Mouse (Mus musculus) frontal cortex, postnatal 25 days (tissue): ENCODE measurements around the gene Ubqlnl.

Source experiments
- DNase-seq, 2 experiments: peaks; one replicate each; pipeline ENCODE4 v3.0.0; 2022; ENCODE audit warnings: low spot score in 2 of 2

Gene Ubqlnl

DNA sequence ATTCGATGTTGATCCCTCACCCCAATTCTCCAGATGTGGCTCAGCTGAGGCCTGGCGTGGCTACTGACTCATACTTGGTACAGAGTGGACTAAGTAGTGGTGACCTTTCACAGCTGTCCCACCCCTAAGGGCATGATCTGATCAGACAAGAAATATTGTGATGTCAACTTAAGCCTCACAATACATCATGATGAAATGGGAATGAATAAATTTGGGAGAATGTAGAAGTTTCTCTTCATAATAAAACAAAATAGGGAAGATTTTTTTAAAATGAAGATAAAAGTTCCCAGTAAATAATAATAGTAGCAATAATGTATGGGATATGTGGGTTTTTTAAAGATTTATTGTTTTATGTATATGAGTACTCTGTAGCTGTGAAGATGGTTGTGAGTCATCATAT is at the start of gene Ubqlnl:
Gene Ubqlnl, minus strand, starts transcription at position 101 of the 400 bp plus-strand sequence.
- no peak for DNase-seq

DNA sequence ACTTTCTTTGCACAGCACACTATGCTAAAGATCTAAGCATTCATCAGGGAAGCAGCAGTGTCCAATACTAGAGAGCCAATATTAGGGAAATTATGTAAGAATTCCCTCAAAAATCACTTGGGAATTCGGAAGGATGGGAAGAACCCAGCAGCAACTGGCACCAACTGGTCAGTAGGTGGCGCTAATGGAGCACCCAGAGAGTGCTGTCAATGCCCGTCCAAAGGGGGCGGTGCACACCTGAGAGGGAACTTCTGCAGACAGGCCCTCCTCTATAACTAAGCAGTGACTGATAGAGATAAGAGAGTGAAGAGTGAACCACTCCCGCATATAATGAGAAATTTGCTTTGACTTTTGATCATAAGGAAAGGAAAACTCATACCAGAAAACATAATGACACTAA is 49.5 kb upstream of the Ubqlnl start:
- DNase-seq: peak; percentile 14 to 22

DNA sequence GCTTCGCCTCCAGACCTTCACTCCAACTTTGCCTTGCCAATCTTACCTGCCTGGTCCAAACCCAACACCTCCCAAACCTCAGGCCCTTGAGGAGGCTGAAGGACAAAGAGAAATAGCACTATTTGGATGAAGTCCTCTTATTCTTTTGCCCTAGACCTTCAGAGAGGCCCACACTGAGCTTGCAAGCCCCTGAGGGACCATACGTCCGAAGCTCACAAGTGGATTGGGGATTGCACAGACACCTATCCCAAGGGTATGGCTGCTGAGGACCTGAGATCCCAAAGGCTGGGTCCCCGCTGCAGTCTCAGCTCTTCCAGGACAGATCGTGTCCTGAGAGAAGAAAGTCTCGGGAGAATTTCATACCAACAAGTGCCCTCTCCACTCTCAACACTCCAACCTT is 45.5 kb upstream of the Ubqlnl start, which contains the start of gene Olfr649:
Gene Olfr649, minus strand, starts transcription at position 101 of the 400 bp plus-strand sequence.
- DNase-seq: no peak

DNA sequence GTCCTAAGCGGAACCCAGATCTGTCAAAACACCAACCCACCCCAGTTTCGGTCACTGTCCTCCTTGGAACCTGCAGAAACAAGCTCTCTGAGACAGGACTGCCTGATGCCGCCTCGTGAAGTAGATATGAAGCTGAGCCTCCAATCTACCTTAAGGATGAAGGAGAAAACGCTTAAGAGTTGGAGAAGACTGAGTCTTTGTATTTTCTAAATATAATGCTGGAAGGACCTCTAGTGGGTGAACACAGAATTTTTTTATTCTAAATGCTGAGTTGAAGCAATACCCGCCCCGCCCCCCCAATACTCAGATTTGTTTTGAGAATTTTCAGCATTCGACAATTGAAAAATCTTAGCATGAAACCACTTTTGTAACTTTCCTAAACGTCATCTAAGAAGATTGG is 40.9 kb upstream of the Ubqlnl start:
- no peak for DNase-seq

DNA sequence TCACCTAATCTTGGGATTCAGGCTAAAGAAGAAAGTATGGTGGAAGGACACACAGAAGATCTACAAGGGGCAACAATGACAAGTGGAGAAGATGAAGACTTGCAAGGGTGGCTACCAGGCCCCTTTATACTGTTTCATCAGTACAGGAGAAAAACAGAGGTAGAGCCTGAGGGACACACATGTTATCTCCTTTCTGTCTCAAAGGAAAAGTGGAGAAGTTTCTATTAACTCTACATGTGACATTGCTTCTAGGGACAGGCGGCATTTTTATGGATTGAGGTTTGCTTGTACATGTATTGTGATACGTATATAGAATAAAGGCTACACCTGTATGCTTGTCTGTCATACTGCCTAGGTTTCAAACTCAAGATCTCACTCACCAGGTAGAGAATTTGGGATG is 32.9 kb upstream of the Ubqlnl start, which contains the start of gene Olfr648:
Gene Olfr648, minus strand, starts transcription at position 101 of the 400 bp plus-strand sequence.
- no peak for DNase-seq

DNA sequence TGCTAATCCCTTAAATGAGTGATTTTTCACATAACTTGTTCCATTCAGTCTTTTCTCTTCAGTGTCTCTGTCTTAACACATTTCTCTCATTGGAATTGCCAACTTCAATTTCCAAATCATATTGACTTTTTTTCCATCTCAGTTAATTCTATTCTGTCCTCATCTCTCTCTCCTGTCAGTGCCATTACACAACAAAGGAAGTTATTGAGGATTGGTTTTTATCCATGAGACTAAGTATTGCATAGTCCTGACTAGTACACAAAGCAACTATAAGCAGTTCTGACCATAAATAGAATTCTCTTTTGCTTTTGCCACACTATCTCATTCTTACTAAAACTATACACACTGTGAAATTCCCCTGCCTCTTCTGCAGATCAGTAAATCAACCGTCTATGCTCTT is 28.7 kb upstream of the Ubqlnl start:
- DNase-seq: no peak

DNA sequence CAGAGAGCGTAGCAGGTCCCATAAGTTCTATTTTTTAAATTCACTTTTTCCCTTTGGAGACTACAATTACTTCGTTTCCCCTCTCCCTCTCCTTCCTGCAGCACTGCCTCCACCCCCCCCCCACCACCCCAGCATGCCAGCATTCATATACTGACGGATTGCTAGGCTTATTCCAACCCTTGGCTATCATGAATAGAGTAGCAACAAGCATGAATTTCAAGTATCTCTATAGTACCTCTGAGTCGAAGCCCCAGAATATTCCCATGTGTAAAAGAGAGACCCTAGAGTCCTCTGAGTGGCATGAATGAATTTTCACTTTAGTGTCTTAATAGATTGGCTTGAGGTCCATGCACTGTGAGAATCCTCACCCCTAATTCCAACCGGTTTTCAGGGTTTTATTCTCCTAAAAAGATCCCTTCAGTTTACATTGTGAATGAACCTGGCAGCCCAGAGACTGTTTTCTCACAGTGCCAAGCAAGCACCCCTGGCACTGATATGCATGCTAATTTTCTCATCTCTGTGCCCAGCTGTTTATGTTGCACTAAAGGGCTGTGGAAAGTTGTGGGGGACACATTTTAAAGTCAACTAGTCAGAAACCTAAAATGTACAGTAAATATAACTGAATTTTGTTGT is 28.2 kb upstream of the Ubqlnl start:
- DNase-seq: no peak

DNA sequence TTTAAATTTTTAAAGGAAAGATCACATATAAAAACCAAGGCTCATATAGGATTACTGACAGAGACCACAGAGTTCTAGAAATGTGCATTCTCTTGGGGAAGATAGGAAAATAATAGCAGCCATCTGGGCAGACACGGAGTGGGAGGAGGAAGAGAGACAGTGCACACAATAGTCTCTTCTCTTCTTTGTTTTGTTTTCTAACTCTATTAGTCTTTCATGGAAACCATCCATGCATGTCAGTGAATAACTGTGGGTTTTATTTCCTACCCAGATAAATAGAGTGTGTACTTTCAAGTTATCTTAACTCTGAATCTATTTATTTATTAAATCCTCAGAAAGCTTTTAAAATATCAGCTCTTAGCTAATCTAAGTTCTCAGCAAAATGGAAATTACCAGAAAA is 24.7 kb upstream of the Ubqlnl start:
- no peak for DNase-seq

DNA sequence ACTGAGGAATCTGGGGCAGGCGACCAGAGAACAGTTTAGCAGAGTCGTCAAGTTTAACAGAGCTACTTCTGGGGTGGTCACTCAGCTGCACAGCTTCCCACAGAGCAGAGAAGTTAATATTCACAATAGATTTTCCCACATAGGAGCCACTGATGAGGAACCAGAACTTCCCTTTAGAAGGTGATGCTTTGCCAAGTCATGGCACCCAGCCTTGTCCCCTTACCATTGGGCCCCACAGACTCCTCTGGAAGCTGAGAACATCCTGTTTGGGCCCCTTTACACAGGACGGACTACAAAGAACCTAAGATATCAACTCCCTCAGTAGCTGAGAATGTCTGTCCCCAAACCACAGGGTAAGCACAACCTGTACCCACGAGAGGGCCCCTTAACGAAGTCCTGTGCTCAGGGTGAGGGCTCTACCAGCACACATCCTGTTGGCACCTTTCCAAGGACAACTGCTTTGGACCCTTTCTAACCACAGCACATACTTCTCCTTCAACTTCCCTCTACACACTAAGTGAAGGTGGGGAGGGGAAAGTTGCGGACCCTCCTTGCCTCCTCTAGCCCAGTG is 19.4 kb upstream of the Ubqlnl start:
- no peak for DNase-seq

DNA sequence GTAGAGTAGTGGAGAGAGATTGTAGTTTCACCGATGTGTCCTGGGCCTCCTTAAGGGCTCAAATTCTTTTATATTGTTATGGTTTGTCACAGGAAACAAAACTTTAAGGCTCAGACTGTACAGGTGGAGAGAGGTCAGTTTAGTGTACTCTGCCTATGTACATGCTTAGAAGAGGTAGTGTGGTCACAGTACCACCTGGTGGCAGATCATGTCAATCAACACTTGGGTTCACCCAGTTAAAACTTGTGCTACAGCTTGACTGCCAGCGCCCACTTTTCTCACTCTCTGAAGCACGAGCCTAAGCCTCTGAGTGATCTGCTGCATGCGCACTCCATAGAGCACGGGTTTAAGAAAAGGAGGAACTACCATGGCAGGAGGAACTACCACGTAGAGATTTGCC is 16.7 kb upstream of the Ubqlnl start:
- no peak for DNase-seq

DNA sequence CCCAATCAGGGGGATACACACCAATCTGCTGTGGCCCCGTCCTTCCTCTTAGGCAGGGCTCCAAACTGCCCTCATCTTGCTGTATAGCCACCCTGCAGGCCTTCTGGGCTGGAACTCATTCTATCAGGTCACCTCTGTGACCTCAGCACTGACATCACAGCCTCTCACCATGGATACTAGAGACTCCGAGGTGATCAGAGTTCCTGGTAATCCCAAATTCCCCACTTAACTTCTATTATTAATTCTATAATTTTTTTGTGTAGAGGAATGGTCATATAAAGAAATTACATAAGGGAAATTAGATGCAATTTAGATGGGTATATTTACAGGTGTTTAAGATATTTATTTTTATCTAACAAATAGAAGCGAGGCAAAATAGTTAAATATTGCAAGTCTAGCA is 7.2 kb downstream of the Ubqlnl start, which contains the start of gene Ubqln3:
Gene Ubqln3, minus strand, starts transcription at position 101 of the 400 bp plus-strand sequence.
- DNase-seq: no peak

DNA sequence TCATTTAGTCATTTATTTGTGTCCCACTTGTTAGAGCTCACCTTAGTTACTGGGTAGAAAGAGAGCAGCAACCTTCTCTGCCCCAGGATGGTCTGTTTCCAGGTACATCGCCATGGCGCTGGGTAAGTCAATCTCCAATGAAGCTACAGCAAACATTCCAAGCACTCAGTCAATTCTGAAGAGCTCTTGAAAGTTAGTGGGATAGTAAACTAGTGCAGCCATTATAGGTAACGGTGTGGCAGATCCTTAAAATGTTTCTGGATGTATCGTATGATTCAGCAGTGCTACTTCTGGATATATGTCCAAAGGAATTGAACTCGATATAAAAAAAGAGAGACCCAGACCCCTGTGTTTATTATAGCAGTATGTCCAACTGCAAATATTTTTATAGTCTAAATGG is 13.1 kb downstream of the Ubqlnl start, which contains the start of gene Olfr643:
Gene Olfr643, minus strand, starts transcription at position 101 of the 400 bp plus-strand sequence.
- no peak for DNase-seq

DNA sequence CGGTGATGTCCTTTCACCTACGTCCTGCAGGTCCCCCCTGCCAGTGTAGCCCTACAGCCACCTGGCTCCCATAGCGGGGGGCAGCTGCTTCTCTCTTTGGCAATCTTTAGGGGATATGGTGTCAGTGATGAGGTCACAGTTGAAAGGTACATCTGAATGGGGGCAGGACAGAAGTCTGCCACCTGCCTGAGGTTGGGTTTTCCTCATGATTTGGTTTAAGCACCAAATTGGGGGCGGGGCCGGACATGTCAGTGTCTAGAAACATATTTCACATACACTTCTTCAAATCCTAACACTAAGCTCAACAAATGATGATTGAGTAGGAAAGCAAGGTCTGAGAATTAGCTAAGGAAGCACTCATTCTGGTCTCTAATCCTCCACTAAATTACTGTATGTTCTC is 20.6 kb downstream of the Ubqlnl start, which contains the start of gene Ubqln5:
Gene Ubqln5, minus strand, starts transcription at position 101 of the 400 bp plus-strand sequence.
- DNase-seq: no peak

DNA sequence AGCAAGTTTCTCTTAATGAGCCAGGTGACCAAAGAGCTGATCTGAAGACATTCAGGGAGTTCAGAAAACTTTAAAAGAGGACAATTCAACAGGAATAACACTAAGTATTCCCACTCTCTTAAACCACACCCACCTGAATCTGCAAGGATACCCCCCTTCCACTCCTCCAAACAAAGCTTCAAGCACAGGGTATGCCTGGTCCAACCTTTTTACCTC is 45.7 kb downstream of the Ubqlnl start, which contains the start of gene Olfr646:
Gene Olfr646, plus strand, starts transcription at position 117 of the 216 bp plus-strand sequence.
- DNase-seq: no peak

DNA sequence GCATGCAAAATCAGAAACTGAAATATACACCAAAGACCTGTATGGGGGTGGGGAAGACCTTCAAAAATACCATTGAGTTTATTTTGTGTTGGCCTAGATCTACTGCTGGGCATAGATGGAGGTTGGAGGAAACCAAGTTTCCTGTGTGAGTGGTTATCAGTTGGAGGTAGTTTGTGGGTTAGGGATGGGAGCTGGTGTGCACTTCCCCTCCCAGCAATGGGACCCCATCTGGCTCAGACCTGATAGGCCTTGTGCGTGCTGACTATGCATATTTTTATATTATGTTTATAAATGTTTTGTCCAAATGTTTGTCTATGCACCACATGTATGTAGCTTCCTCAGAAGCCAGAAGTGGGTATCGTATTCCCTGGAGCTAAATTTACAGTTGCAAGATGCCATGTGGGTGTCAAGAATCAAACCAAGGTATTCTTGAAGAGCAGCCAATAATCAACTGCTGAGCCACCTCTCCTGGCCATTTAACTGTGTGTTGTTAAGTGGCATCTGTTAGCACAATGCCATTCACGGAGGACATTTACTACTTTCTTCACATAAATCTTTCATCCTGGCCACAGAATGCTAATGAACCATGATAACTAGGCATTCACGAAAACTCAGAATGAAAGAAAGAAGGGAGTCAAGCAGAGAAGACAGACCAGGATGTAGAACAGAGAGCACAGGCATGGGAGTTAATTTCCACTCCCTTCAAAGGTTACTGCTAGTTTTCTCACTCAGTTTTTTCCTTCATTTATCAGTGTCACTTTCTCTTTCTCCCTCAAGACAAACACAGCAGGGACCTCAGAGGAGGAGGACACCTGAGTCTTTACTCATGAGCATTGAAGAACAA is 46.2 kb downstream of the Ubqlnl start:
- DNase-seq: no peak
